Mouse (Mus musculus) embryonic facial prominence, embryonic 14.5 days (tissue): ENCODE measurements at regions not wholly inside any gene's neighbourhood (a gene's known extent, or its start where the extent isn't known, plus 50 kb on each side); places are given as distances from the start of the nearest gene placed in this dataset. TPM values are rescaled to one million over a fixed set of nuclear protein-coding genes. Genes with fewer than 3 reads are reported as not detected.

ENCODE experiments used
- ATAC-seq: fragments of 200-750 bp; cut with Nextera tagmentation; 2 replicates; pipeline ENCODE4 v1.8.0; 2017; ENCODE audit warnings: low read depth, moderate number of reproducible peaks, moderate TSS enrichment
- DNase-seq: peaks from one replicate; pipeline ENCODE4 v3.0.0-alpha.2; 2015; ENCODE audit warnings: low spot score
- H3K27ac ChIP-seq: fragments of 300-500 bp; sonication (generic); replicated peaks from 2 replicates; pipeline ENCODE4 v1.5.1; 2014; ENCODE audit warnings: low read depth, mild to moderate bottlenecking, low read length, moderate library complexity
- H3K27me3 ChIP-seq: fragments of 300-500 bp; sonication (generic); replicated peaks from 2 replicates; pipeline ENCODE4 v1.6.1; 2014; ENCODE audit warnings: low read length; ENCODE audit not compliant: control insufficient read depth, insufficient read depth
- H3K36me3 ChIP-seq: fragments of 300-500 bp; sonication (generic); 2 replicates; pipeline ENCODE4 v1.6.1; 2014; ENCODE audit warnings: low read length, mixed read lengths; ENCODE audit not compliant: control insufficient read depth, insufficient read depth
- H3K4me1 ChIP-seq: fragments of 300-500 bp; sonication (generic); 2 replicates; pipeline ENCODE4 v1.6.1; 2014; ENCODE audit warnings: antibody characterized with exemption, low read length; ENCODE audit not compliant: control insufficient read depth, insufficient read depth
- H3K4me2 ChIP-seq: fragments of 300-500 bp; sonication (generic); 2 replicates; pipeline ENCODE4 v1.6.1; 2014; ENCODE audit warnings: low read depth, mild to moderate bottlenecking, low read length, moderate library complexity, mixed read lengths
- H3K4me3 ChIP-seq: fragments of 300-500 bp; sonication (generic); 2 replicates; pipeline ENCODE4 v1.5.1; 2014; ENCODE audit warnings: low read depth, mild to moderate bottlenecking, low read length
- H3K9ac ChIP-seq: fragments of 300-500 bp; sonication (generic); 2 replicates; pipeline ENCODE4 v1.6.1; 2014; ENCODE audit warnings: low read depth, mild to moderate bottlenecking, low read length, moderate library complexity, mixed read lengths
- H3K9me3 ChIP-seq: fragments of 300-500 bp; sonication (generic); 2 replicates; pipeline ENCODE4 v1.6.1; 2016; ENCODE audit warnings: low read length; ENCODE audit not compliant: control insufficient read depth
- WGBS: fragments of 180-500 bp; shearing (Covaris S2); extraction: QIAGEN DNeasy Blood & Tissue Kit; methylation state at CpG from one replicate; pipeline ENCODE4 v1.1.7; 2014; 5-methylcytosine and 5-hydroxymethylcytosine counted together
- microRNA-seq: library from miRNA; unstranded; fragments of <30 nt; microRNA quantifications from one replicate; pipeline ENCODE4, GENCODE M21; 2016; ENCODE audit warnings: borderline number of aligned reads

DNA sequence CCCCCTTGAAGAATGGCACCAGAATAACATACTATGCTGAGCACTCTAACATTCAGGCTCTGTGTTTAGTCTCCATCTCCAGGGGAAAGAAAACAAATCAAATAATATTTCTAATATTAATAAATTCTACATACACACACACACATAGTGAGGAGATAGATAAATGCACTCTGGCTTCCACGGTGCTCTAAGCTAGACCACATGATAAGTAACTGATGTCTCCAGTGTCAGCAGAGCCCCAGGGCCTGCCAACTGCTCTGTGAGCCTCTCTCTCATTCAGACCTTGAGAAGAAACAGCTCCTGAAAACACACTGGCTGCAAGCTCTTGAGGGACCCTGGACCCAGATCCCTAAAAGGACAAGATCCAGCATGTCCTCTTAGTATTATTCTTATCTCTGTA is 56.9 kb upstream of the H2afz start:
- Histone ChIP-seq H3K9me3 (no peaks in the 10 kb centered on the region), H3K4me2 (no peak overlapping the region), H3K4me3 (no peak overlapping the region), H3K9ac (no peak overlapping the region), H3K27me3 (no peaks in the 10 kb centered on the region), H3K4me1 (no peaks in the 10 kb centered on the region), H3K36me3 (no peaks in the 10 kb centered on the region), H3K27ac (no peak overlapping the region)
- no peak for DNase-seq
- WGBS = 38% methylated on average over 1 of the region's 1 CpGs
- no peak for ATAC-seq

DNA sequence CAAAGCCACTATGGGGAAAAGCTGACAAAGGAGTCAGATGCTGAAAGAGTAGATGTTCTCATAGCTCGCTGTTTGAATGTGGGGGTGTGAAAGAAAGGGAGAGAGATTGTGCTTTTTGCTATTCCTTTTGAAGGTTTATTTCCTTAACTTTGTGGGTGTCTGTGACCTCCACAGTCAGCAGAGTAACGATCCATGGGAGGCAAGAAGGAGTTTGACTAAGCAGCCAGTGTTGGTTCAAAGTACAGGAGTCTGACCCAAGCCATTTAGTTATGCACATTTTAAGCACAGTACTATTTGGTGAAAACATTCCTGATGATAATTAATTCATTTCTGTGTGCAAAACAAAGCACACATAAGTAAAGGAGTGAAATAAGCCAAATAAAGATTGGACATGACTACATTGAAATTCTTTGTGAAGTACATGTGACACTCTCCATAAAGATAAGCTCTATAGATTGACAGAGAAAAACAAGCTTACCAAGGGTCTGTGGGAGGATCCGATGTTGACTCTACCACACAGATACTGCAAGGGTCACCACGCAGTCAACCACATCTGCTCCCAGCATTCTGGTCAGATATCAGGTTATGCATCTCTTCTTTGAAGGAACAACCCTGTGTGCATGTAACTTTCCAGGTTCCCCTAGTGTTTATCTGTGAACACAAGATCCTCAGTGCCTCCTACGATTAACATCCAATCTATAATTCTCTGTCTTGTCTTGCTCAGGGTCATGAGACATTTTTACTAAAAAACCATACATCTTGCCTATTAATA is 56.2 kb upstream of the H2afz start:
- WGBS = 69% methylated on average over 5 of the region's 5 CpGs
- Histone ChIP-seq H3K27ac (no peak overlapping the region), H3K9me3 (no peaks in the 10 kb centered on the region), H3K4me2 (no peak overlapping the region), H3K27me3 (no peaks in the 10 kb centered on the region), H3K4me1 (no peaks in the 10 kb centered on the region), H3K9ac (no peak overlapping the region), H3K36me3 (no peaks in the 10 kb centered on the region), H3K4me3 (no peak overlapping the region)
- ATAC-seq = no peak
- DNase-seq = no peak

- 79% methylated on average over 3 of the region's 3 CpGs for WGBS
- Histone ChIP-seq H3K9me3 (no peaks in the 10 kb centered on the region), H3K9ac (no peak overlapping the region), H3K4me1 (no peaks in the 10 kb centered on the region), H3K4me3 (no peak overlapping the region), H3K36me3 (no peaks in the 10 kb centered on the region), H3K27me3 (no peaks in the 10 kb centered on the region), H3K4me2 (no peak overlapping the region), H3K27ac (no peak overlapping the region)
- DNase-seq (no peak), ATAC-seq (no peak)
Observed at GRCm38 (mm10) chr3:137810123-137810522, 54.2 kb upstream of the H2afz start.

Small RNAs in the stretch of these regions (microRNA-seq; reads per million reads assigned to microRNA genes)
- not detected for gene Mir6380
